Mouse (Mus musculus) intestine, embryonic 16.5 days (tissue): ENCODE results near the gene Ankmy2. TPM values are rescaled to one million over a fixed set of nuclear protein-coding genes. Genes with fewer than 3 reads are reported as not detected.
"Not testable (repeated sequence)": the region's sequence is repeated elsewhere in the genome, so short reads cannot be mapped to it uniquely, and the experiment has no call there.

Experiments
- ATAC-seq: fragments of 200-750 bp; cut with Nextera tagmentation; 2 replicates; pipeline ENCODE4 v1.8.0; 2017; ENCODE audit warnings: moderate TSS enrichment, moderate library complexity
- H3K27ac ChIP-seq: fragments of 300-500 bp; sonication (generic); 2 replicates; pipeline ENCODE4 v1.5.1; 2014; ENCODE audit warnings: mild to moderate bottlenecking, low read length
- H3K27me3 ChIP-seq: fragments of 300-500 bp; sonication (generic); replicated peaks from 2 replicates; pipeline ENCODE4 v1.6.1; 2014; ENCODE audit warnings: low read length, control low read depth, mixed read lengths; ENCODE audit not compliant: control insufficient read depth, insufficient read depth
- H3K36me3 ChIP-seq: fragments of 300-500 bp; sonication (generic); 2 replicates; pipeline ENCODE4 v1.6.1; 2014; ENCODE audit warnings: low read length, control low read depth; ENCODE audit not compliant: control insufficient read depth, insufficient read depth
- H3K4me1 ChIP-seq: fragments of 300-500 bp; sonication (generic); 2 replicates; pipeline ENCODE4 v1.6.1; 2014; ENCODE audit warnings: low read length, control low read depth, mixed read lengths; ENCODE audit not compliant: control insufficient read depth, insufficient read depth
- H3K4me2 ChIP-seq: fragments of 300-500 bp; sonication (generic); 2 replicates; pipeline ENCODE4 v1.6.1; 2014; ENCODE audit warnings: low read depth, low read length, control low read depth
- H3K4me3 ChIP-seq: fragments of 300-500 bp; sonication (generic); 2 replicates; pipeline ENCODE4 v1.5.1; 2014; ENCODE audit warnings: mild to moderate bottlenecking, low read length
- H3K9ac ChIP-seq: fragments of 300-500 bp; sonication (generic); 2 replicates; pipeline ENCODE4 v1.6.1; 2014; ENCODE audit warnings: low read depth, low read length
- H3K9me3 ChIP-seq: fragments of 300-500 bp; sonication (generic); 2 replicates; pipeline ENCODE4 v1.6.1; 2016; ENCODE audit warnings: low read length, control low read depth; ENCODE audit not compliant: control insufficient read depth
- WGBS: fragments of 180-500 bp; shearing (Covaris S2); extraction: QIAGEN DNeasy Blood & Tissue Kit; methylation state at CpG from one replicate; pipeline ENCODE4 v1.1.7; 2014; 5-methylcytosine and 5-hydroxymethylcytosine counted together
- polyA plus RNA-seq: library from polyadenylated mRNA; unstranded; fragments of >200 nt; fragmentation: Nextera tagmentation; extraction: Ambion mirVana; gene quantifications from 2 replicates; pipeline ENCODE4 v1.2.1, GENCODE M21; 2015

Gene Ankmy2
- polyA plus RNA-seq, 1 experiment from 2014 or later, result 36.6 TPM

- 75% methylated on average over 6 of the region's 6 CpGs for WGBS
- no peak overlapping the region for H3K27ac ChIP-seq
Measured at GRCm38 (mm10) chr12:36182570-36182969, 25.7 kb downstream of the Ankmy2 start.

DNA sequence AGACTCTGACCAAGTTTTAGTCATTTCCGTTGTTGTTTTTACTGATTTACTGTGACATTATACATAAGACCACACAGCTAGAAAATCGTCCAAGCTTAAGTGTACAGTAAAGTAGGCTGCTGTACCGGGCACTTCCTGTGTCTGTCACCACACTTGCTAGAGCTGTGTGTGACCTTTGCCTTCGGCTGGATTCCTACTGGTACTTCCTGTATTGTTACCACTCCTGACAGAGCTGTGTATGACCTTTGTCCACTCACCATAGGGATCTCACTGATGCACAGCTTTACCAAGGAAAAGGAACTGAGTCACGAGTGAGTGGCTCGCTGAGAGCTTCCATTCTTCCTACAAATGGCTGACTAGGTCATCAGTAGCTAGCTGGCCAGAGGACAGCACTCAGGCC is 30.2 kb downstream of the Ankmy2 start:
- ATAC-seq, result peak; percentile 92
- no peak overlapping the region for H3K4me3 ChIP-seq
- no peak overlapping the region for H3K9ac ChIP-seq
- no peaks in the 10 kb centered on the region for H3K9me3 ChIP-seq
- no peaks in the 10 kb centered on the region for H3K4me1 ChIP-seq
- H3K4me2 ChIP-seq, result no peak overlapping the region
- peaks cover 9% of the 10 kb centered on the region; the same call in 1 of the 2 replicates for H3K36me3 ChIP-seq
- H3K27me3 ChIP-seq, result no peaks in the 10 kb centered on the region
- 63% methylated on average over 6 of the region's 6 CpGs for WGBS
- H3K27ac ChIP-seq, result no peak overlapping the region

More at GRCm38 (mm10) chr12:36182570-36182969, 25.7 kb downstream of the Ankmy2 start:
- H3K4me3 ChIP-seq, result no peak overlapping the region
- H3K9me3 ChIP-seq, result no peaks in the 10 kb centered on the region
- H3K36me3 ChIP-seq, result no peaks in the 10 kb centered on the region
- H3K27me3 ChIP-seq, result no peaks in the 10 kb centered on the region
- H3K9ac ChIP-seq, result no peak overlapping the region
- H3K4me2 ChIP-seq, result no peak overlapping the region
- no peak for ATAC-seq
- no peaks in the 10 kb centered on the region for H3K4me1 ChIP-seq

DNA sequence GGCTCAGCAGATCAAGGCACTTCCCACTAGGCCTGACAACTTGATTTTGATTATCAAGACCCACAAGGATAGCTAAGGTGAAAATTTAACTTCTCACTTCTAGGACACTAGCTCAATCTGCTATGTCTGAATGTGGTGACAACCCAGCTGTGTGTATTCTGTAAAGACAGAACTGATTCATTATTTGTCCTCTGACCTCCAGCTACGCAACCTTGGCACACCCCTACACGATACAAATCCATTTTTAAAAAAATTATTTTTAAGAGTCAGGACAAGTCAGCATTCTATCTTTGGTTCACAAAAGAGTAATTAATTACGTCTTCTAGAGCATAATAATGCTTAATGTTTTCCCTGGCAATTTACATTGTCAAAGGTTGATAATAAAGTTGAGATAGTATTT is 32.7 kb downstream of the Ankmy2 start:
- peaks cover 14% of the 10 kb centered on the region; the same call in 1 of the 2 replicates for H3K36me3 ChIP-seq
- 92% methylated on average over 3 of the region's 3 CpGs for WGBS

GRCm38 (mm10) chr12:36190343-36190742 is 33.4 kb downstream of the Ankmy2 start:
- no peak for ATAC-seq
- peaks cover 18% of the 10 kb centered on the region for H3K36me3 ChIP-seq
- no peaks in the 10 kb centered on the region for H3K9me3 ChIP-seq
- no peak overlapping the region for H3K4me2 ChIP-seq
- 90% methylated on average over 5 of the region's 5 CpGs for WGBS
- H3K27ac ChIP-seq, result no peak overlapping the region
- no peak overlapping the region for H3K9ac ChIP-seq
- no peaks in the 10 kb centered on the region for H3K27me3 ChIP-seq
- H3K4me1 ChIP-seq, result no peaks in the 10 kb centered on the region
- no peak overlapping the region for H3K4me3 ChIP-seq

More for the DNA sequence above, 32.7 kb downstream of the Ankmy2 start:
- H3K9me3 ChIP-seq, result no peaks in the 10 kb centered on the region
- no peak overlapping the region for H3K27ac ChIP-seq
- no peak overlapping the region for H3K4me2 ChIP-seq
- no peak overlapping the region for H3K4me3 ChIP-seq
- no peak for ATAC-seq
- H3K27me3 ChIP-seq, result no peaks in the 10 kb centered on the region
- no peaks in the 10 kb centered on the region for H3K4me1 ChIP-seq
- H3K9ac ChIP-seq, result no peak overlapping the region

- peaks cover 30% of the 10 kb centered on the region for H3K36me3 ChIP-seq
- ATAC-seq, result no peak
- no peaks in the 10 kb centered on the region for H3K27me3 ChIP-seq
- 92% methylated on average over 7 of the region's 7 CpGs for WGBS
- H3K27ac ChIP-seq, result no peak overlapping the region
- no peak overlapping the region for H3K4me3 ChIP-seq
- H3K9ac ChIP-seq, result no peak overlapping the region
- no peaks in the 10 kb centered on the region for H3K4me1 ChIP-seq
- H3K4me2 ChIP-seq, result no peak overlapping the region
- peaks cover 10% of the 10 kb centered on the region for H3K9me3 ChIP-seq
Measured at GRCm38 (mm10) chr12:36194976-36195375, 38.1 kb downstream of the Ankmy2 start.

GRCm38 (mm10) chr12:36205579-36206119 is 48.7 kb downstream of the Ankmy2 start:
- not testable (repeated sequence) for H3K9ac ChIP-seq, H3K36me3 ChIP-seq, H3K4me3 ChIP-seq, H3K4me2 ChIP-seq, ATAC-seq, H3K9me3 ChIP-seq, H3K27ac ChIP-seq, H3K27me3 ChIP-seq, H3K4me1 ChIP-seq
- WGBS, result 52% methylated on average over 5 of the region's 5 CpGs

DNA sequence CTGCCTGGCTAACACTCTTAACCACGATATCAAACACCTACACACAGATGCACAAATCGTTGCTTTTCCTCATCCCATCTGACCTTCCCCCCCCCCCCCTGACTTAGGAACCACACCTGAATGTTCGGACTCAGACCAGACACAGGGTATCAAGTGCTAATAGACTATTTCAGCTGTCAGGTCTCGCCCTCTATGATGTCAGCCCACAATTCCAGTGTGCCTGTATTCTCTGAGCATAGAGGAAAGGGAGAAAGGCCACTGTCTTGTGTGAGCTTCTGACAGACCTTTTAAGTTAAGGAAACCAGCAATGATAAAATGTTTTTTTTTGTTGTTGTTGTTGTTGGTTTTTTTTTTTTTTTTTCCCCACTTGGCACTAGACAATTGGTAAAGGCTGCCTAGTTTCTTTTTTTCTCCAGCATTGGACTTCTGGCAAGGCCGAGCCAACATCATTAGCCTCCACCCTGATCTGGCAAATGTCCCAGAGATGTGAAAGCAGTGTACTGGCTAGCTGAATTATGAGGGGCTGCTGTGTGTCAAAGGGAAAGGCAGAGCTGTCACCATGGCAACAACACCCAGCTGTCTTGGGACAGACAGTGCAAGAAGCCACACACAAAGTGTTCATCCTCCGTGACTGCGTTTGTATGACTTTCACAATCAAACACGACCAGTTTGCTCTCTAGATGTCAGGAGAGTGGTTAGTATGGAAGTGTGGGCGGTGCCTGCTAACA is 50.3 kb downstream of the Ankmy2 start:
- peak; percentile 91 for ATAC-seq
- 41% methylated on average over 9 of the region's 9 CpGs for WGBS
- Histone ChIP-seq H3K36me3 (no peaks in the 10 kb centered on the region), H3K4me1 (peaks cover 7% of the 10 kb centered on the region), H3K27ac (no peak overlapping the region), H3K4me3 (peak overlapping the region; percentile 25; the same call in 1 of the 2 replicates), H3K27me3 (no peaks in the 10 kb centered on the region), H3K4me2 (peak overlapping the region; percentile 31), H3K9ac (no peak overlapping the region), H3K9me3 (no peaks in the 10 kb centered on the region)

DNA sequence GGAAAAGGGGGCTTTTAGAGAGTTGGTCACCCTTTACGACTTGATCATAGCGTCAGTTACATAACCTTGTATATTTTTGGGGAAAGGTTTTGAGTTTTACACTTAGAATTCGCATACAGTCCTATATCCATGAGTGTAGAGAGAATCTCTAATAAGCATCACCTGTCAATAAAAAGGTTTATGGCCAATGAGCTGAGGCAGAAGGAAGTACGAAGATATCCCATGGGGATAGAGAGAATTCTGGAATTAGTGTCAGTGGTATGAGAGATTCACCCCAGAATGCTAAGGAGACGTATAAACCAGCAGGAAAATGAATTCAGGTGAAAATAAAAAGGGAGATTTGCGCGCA is 50.9 kb downstream of the Ankmy2 start:
- peaks cover 7% of the 10 kb centered on the region for H3K4me1 ChIP-seq
- no peaks in the 10 kb centered on the region for H3K27me3 ChIP-seq
- no peak for ATAC-seq
- H3K4me2 ChIP-seq, result peak overlapping the region; percentile 31
- no peaks in the 10 kb centered on the region for H3K36me3 ChIP-seq
- H3K4me3 ChIP-seq, result peak overlapping the region; percentile 25; the same call in 1 of the 2 replicates
- H3K9ac ChIP-seq, result no peak overlapping the region
- WGBS, result 55% methylated on average over 7 of the region's 7 CpGs
- H3K9me3 ChIP-seq, result no peaks in the 10 kb centered on the region
- no peak overlapping the region for H3K27ac ChIP-seq

DNA sequence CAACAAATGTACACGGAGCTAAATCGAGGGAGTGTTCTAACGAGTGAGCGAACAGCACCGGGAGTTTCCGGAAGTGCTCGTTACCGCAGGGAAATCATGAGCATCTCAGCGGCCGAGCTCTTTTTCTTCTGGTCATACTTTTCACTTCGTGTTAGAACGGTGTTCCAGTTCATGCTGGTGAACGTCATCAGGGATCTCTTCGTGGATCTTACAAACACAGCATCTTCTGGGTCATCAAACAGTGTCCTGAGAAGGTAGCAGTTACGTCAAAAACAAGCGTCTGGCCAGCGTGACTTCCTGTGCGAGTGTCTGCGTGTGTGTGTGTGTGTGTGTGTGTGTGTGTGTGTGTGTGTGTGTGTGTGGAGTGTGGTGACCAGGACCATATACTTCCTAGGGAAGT is 51.5 kb downstream of the Ankmy2 start:
- 58% methylated on average over 19 of the region's 19 CpGs for WGBS
- Histone ChIP-seq H3K36me3 (no peaks in the 10 kb centered on the region), H3K9me3 (no peaks in the 10 kb centered on the region), H3K9ac (no peak overlapping the region), H3K27me3 (no peaks in the 10 kb centered on the region), H3K4me2 (no peak overlapping the region), H3K4me1 (peaks cover 7% of the 10 kb centered on the region), H3K4me3 (no peak overlapping the region; the same call in 1 of the 2 replicates), H3K27ac (no peak overlapping the region)
- ATAC-seq, result no peak
